Mouse (Mus musculus): ENCODE data around the gene Klhl26.

The Klhl26 gene

GRCm38 (mm10) chr8:70410281-70410680, 66.5 kb downstream of the Klhl26 start:
- no peak for DNase-seq (ENCODE audit: low read depth)

GRCm38 (mm10) chr8:70409455-70409871, 67.3 kb downstream of the Klhl26 start:
- no peak for DNase-seq (ENCODE audit: low read depth)

DNA sequence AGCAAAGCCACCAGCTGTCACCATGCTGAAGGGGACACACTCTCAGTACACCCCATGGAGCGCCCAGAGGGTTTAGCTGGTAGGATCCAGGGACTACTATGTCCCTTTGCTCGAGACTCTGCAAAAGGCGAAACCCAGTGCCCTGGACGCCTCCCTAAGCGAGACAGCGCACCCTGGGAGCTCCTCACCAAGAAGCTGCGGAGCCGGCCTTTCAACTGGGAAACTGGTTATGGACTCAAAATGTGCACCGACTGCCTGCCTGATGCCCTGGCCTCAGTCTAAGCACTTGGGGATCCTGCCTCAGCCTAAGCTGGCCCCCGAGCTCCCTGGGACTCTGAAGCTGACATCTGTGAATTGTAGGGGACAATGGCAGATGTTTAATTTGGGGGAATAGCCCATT, 67.7 kb downstream of the Klhl26 start:
- DNase-seq (ENCODE audit: low read depth), result no peak

DNA sequence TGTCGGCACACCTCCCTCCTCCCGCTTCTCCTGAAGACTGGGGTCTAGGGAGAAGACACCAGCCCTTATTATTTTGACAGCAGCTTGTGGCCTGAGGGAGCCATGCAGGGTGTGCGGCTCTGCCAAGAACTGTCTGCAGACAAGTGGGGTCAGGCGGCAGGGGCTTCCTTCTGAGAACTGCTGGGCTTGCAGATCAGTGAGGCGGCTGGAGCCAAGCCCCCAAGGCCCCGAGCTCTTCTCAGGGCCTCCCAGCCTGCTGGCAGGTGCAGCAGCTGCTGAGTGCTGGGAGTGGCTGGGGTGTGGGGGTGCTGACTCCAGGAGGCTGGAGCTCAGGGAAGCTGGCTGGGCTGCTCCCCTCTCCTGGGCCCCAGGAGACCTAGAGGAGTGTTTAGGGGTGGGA, 68.5 kb downstream of the Klhl26 start:
- no peak for DNase-seq (ENCODE audit: low read depth)

DNA sequence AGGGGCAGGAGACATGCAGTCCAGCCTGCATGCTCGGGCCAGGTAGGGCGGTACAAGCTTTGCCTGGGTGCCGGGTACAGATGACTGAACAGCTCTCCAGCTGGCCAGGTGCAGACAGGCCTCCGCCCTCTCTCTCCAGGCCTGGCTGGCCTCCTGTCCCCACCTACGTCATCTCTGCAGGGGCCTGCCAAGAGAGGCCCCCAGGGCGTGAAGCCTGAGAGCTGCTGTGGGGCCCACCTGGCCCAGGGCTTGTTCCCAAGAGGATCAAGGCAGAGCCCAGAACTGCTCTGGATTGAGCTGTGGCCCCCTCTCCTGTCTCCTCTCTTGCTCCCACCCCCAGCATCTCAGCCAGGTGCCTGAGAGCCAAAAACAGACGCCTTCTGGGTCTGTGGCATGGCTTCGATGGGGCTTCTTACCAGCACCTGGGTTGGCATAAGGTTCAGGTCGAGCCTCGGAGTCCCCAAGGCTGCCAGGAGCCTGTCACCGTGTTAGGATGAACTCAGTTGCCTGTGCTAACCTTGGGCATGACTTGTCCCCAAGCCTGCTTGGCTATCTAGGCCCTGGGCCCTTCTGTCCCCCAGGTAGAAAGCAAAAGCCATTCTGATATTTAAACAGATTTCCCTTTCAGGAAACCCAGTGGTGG, 70.2 kb downstream of the Klhl26 start:
- DNase-seq (ENCODE audit: low read depth), result no peak

GRCm38 (mm10) chr8:70405189-70405588, 71.6 kb downstream of the Klhl26 start:
- DNase-seq (ENCODE audit: low read depth), result no peak

GRCm38 (mm10) chr8:70404212-70404611, 72.6 kb downstream of the Klhl26 start:
- DNase-seq (ENCODE audit: low read depth), result no peak

Data from 416B (cell line).